Mouse (Mus musculus) hindbrain, embryonic 10.5 days (tissue): Measurements from ENCODE around the gene Gm30191. TPM values are rescaled to one million over a fixed set of nuclear protein-coding genes. Genes with fewer than 3 reads are reported as not detected.

Source experiments
- DNase-seq: peaks from one replicate; pipeline ENCODE4 v3.0.0-alpha.2; 2017; ENCODE audit warnings: low spot score
- H3K27ac ChIP-seq: fragments of 300-500 bp; sonication (generic); 2 replicates; pipeline ENCODE4 v1.5.1; 2016; ENCODE audit warnings: mild to moderate bottlenecking, moderate library complexity
- H3K27me3 ChIP-seq: fragments of 300-500 bp; sonication (generic); 2 replicates; pipeline ENCODE4 v1.6.1; 2016; ENCODE audit warnings: mild to moderate bottlenecking; ENCODE audit not compliant: poor library complexity, insufficient read depth, severe bottlenecking
- H3K36me3 ChIP-seq: fragments of 300-500 bp; sonication (generic); 2 replicates; pipeline ENCODE4 v1.6.1; 2016; ENCODE audit warnings: mild to moderate bottlenecking, moderate library complexity
- H3K4me1 ChIP-seq: fragments of 300-500 bp; sonication (generic); replicated peaks from 2 replicates; pipeline ENCODE4 v1.6.1; 2016; ENCODE audit warnings: mild to moderate bottlenecking
- H3K4me3 ChIP-seq: fragments of 300-500 bp; sonication (generic); 2 replicates; pipeline ENCODE4 v1.5.1; 2016; ENCODE audit warnings: mild to moderate bottlenecking, moderate library complexity
- H3K9me3 ChIP-seq: fragments of 300-500 bp; sonication (generic); 2 replicates; pipeline ENCODE4 v1.6.1; 2016; ENCODE audit warnings: mild to moderate bottlenecking, moderate library complexity
- WGBS: fragments of 180-500 bp; shearing (Covaris S2); methylation state at CpG from one replicate; pipeline ENCODE4 v1.1.7; 2016; 5-methylcytosine and 5-hydroxymethylcytosine counted together
- polyA plus RNA-seq: library from polyadenylated mRNA; unstranded; fragments of >200 nt; fragmentation: Nextera tagmentation; extraction: Ambion mirVana; gene quantifications from 2 replicates; pipeline ENCODE4 v1.2.1, GENCODE M21; 2016

The Gm30191 gene
- not detected in 2 replicates for polyA plus RNA-seq

DNA sequence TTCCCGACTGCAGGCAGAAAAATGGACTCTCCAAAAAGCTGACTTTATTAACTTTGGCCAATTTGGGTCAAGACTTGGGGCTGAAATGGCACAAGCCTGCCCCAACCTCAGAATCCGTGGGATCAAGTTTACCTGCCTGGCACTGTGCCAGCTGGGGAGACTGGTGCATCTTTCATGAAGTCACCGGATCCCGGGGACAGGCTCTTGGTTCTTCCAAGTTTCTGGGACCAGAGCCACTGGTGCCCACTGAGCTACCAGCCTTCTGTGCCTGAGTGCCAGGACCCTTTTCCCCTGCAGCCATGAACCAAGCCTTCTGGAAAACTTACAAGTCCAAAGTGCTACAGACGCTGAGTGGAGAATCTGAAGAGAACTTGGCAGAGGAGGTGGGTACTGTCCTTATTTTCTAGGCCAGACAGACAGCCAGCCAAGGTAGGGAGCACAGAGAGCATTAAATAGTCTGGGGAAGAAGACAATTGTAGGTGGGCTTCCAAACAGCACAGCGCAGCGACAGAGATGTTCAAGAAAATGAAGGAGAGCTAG lies at the start of gene Gm30191:
Gene Gm30191 (plus strand): TSS at position 217 of the 540 bp plus-strand sequence.
- Histone ChIP-seq H3K36me3 (peaks cover 10% of the 10 kb centered on the region), H3K9me3 (no peaks in the 10 kb centered on the region), H3K27ac (peak within 1 kb of the TSS; percentile 89), H3K4me1 (peaks cover 80% of the 10 kb centered on the region), H3K4me3 (peak within 1 kb of the TSS; percentile 93), H3K27me3 (peaks cover 59% of the 10 kb centered on the region)
- 72% methylated on average over 7 of the region's 7 CpGs for WGBS
- DNase-seq, result no peak

DNA sequence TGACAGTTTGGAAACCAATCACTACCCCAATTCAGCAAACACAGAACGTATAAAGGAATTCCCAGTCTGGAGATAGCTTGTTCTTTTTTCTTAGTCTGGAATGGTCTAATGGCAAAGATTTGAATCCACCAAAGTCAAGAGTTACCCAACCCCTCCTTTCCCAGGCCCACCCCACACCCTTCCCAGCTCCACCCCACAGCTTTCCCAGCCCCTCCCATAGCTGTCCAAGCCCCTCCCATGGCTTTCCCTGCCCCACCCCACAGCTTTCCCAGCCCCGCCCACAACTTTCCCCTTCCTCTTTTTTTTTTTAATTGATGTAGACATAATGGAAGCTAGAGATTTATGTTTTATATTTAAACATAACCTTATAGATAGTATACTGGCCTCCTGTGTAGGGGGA lies 47.4 kb upstream of the Gm30191 start:
- Histone ChIP-seq H3K27ac (no peak overlapping the region), H3K4me3 (no peak overlapping the region), H3K27me3 (no peaks in the 10 kb centered on the region), H3K4me1 (no peaks in the 10 kb centered on the region), H3K9me3 (no peaks in the 10 kb centered on the region), H3K36me3 (no peaks in the 10 kb centered on the region)
- no peak for DNase-seq
- WGBS, result 78% methylated on average over 2 of the region's 2 CpGs

DNA sequence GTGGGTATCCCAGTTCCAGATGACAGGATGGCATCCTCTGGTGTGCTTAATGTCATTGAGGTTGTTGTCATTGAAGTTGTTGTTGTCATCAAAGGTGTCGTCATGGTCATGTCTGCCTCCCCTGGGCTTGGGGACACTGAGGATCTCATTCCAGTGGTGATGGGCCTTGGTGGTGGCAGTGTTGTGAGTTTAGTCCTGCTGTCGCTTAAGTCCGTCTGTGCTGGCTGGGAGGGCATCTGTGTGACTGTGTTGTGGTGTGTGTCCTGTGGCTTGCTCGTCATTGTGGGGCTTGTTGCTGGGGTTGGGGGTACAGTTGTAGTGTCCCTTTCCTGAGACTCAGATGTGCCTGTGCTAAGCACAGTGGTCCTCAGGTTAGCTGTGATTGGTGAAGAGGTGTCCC lies 43.8 kb upstream of the Gm30191 start, which contains the start of gene Gm7534:
Gene Gm7534 (minus strand): TSS at position 101 of the 400 bp plus-strand sequence.
- no peaks in the 10 kb centered on the region for H3K9me3 ChIP-seq
- WGBS, result 91% methylated on average over 4 of the region's 4 CpGs
- no peak within 1 kb of the TSS for H3K4me3 ChIP-seq
- H3K4me1 ChIP-seq, result peaks cover 7% of the 10 kb centered on the region; the same call in 1 of the 2 replicates
- H3K27ac ChIP-seq, result no peak within 1 kb of the TSS
- no peaks in the 10 kb centered on the region for H3K36me3 ChIP-seq
- DNase-seq, result no peak
- H3K27me3 ChIP-seq, result no peaks in the 10 kb centered on the region

DNA sequence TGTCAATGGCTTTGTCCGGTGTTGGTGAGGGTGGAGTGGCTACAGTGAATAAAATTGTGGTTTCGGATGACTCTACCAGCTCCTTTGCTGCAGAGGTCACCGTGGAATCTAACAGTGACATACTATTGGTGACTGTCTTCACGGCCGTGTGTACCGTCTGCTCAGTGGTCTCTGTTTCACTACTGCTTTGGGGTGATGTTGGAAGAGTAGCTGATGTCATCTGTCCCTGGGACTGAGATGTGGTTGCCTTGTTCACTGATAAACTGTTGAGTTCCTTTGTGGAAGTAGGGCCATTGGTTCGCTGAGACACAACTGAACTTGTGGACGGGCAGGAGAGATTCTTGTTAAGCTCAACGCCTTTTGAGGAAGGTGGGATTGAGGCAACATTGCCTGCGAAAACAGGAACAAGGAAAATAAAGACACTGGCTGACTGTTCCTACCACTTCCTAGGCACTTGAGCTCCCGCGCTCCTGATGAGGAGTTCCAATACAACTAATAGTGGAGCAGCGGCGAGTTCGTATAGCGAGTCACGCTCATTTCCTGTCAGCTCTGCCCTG lies 43.3 kb upstream of the Gm30191 start:
- no peaks in the 10 kb centered on the region for H3K9me3 ChIP-seq
- no peak overlapping the region for H3K27ac ChIP-seq
- peaks cover 1% of the 10 kb centered on the region; the same call in 1 of the 2 replicates for H3K27me3 ChIP-seq
- no peak for DNase-seq
- H3K36me3 ChIP-seq, result no peaks in the 10 kb centered on the region
- no peak overlapping the region for H3K4me3 ChIP-seq
- H3K4me1 ChIP-seq, result peaks cover 7% of the 10 kb centered on the region; the same call in 1 of the 2 replicates
- WGBS, result 89% methylated on average over 17 of the region's 17 CpGs

DNA sequence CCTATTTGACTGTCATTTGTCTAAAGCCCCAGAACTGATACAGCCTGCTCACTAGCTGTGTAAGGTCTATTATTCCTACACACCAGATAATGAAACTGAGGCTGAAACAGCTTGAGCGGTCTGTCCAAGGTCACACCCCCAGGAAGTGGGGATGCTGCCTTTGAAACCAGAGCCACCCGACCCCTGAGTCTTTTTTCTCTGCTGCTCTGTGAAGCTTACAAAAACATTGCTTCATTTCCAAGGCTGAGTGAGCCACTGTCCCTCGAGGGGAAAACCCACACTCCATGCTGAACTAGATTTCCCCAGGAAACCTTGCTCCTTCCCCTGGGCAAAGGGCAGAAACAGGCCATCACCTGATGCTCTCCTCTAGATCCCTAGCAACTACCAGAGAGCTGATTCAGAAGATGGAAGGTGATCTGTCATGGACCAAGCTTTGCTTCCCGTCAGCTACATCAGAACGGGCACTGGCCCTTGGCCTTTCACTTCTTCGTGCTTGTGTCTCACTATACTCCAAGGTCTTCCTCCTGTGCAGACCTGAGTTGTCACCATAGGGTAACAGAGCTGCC lies 40.2 kb upstream of the Gm30191 start:
- Histone ChIP-seq H3K36me3 (no peaks in the 10 kb centered on the region), H3K9me3 (no peaks in the 10 kb centered on the region), H3K4me3 (no peak overlapping the region), H3K27ac (no peak overlapping the region), H3K4me1 (peaks cover 7% of the 10 kb centered on the region; the same call in 1 of the 2 replicates), H3K27me3 (peaks cover 6% of the 10 kb centered on the region; the same call in 1 of the 2 replicates)
- DNase-seq, result no peak
- WGBS, result 55% methylated on average over 6 of the region's 6 CpGs

DNA sequence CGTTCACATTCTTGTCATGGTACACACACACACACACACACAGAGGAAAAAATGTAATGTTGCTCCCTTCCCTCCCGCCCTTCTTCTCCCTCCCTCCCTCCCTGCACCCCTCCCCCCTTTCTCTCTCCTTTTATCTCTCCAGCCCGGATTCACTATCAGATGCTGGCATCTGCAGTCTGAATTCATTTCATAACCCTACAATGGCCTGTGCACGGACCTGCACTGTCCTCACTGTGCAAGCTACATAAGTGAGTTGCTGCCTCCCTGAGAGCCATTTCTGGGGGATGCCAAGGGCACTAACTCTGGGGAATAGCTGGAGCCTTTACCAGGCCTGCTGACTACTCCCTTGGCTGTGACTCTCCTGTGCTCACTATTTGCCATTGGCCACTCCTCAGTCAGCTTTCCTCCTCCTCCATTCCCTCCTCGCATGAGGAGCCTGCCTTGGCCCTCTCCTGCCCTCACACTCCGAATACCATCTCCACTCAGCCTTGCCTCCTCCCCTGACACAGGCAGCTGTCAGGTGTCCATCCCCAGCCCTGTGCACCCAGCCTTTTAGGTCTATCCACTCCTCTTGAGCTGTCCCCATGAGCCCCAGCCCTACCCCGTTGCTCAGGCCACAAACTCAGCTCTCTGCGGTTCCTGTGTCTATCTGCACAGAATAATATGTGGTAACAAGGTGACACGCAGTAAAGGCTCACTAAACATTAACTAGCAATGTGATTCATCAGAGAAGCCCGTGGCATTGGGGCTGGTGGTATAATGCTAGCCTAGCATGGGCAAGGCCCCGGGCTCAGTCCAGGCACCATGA lies 23.7 kb upstream of the Gm30191 start:
- WGBS, result 71% methylated on average over 11 of the region's 11 CpGs
- H3K4me1 ChIP-seq, result peaks cover 5% of the 10 kb centered on the region; the same call in 1 of the 2 replicates
- no peak for DNase-seq

DNA sequence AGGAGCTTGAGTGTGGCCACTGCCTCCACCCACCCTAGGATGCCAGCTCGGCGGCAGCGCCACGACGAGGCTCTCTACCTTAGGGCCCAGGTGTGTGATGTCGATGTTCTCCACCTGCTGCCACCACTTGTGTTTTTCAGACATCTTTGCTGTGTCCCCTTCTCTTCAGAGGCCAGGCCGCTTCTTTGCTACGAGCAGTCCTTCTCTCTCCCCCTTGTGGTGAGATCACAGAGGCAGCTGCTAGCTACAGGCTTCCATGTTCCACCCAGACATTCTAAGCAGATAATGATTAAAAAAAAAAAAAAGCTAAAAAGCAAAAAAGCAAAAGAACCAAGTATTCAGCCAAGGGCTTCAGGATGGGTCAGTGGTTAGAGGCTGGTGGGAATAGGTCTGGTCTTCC lies 19.5 kb upstream of the Gm30191 start, which contains the start of gene Catsper4:
Gene Catsper4 (minus strand): TSS at position 190 of the 400 bp plus-strand sequence.
- H3K4me3 ChIP-seq, result no peak within 1 kb of the TSS; the same call in 1 of the 2 replicates
- DNase-seq, result no peak
- no peak within 1 kb of the TSS for H3K27ac ChIP-seq
- no peaks in the 10 kb centered on the region for H3K9me3 ChIP-seq
- H3K4me1 ChIP-seq, result peaks cover 14% of the 10 kb centered on the region
- 76% methylated on average over 8 of the region's 8 CpGs for WGBS
- H3K27me3 ChIP-seq, result 0 out of 2 replicates have a peak, but pooled peaks cover 3% of the 10 kb centered on the region
- no peaks in the 10 kb centered on the region for H3K36me3 ChIP-seq

More for the DNA sequence above, 23.7 kb upstream of the Gm30191 start:
- H3K27ac ChIP-seq, result no peak overlapping the region
- no peaks in the 10 kb centered on the region for H3K27me3 ChIP-seq
- no peaks in the 10 kb centered on the region for H3K36me3 ChIP-seq
- H3K9me3 ChIP-seq, result no peaks in the 10 kb centered on the region
- H3K4me3 ChIP-seq, result no peak overlapping the region

DNA sequence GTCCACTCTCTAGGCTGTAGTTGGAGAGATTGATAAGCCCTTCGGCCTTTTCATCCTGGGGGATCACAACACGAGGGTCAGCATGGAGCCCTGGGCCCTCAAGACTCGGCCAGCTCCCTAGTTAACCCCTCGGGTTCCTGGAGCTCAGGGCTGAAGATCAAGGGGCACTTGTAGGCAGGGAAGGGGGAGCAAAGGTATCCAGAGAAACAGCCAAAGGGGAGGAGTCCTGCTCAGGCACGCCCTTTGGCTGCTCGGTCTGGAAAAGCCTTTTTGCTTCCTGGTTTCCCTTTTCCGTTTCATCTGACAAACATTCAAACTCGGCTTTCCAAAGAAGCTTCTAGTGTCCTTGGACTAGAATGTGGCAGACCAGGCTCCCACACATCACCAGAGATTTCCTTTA lies 16.3 kb upstream of the Gm30191 start:
- Histone ChIP-seq H3K36me3 (no peaks in the 10 kb centered on the region), H3K4me3 (no peak overlapping the region), H3K4me1 (peaks cover 14% of the 10 kb centered on the region), H3K27ac (no peak overlapping the region), H3K9me3 (no peaks in the 10 kb centered on the region), H3K27me3 (peaks cover 10% of the 10 kb centered on the region)
- DNase-seq, result no peak
- WGBS, result 50% methylated on average over 8 of the region's 8 CpGs

DNA sequence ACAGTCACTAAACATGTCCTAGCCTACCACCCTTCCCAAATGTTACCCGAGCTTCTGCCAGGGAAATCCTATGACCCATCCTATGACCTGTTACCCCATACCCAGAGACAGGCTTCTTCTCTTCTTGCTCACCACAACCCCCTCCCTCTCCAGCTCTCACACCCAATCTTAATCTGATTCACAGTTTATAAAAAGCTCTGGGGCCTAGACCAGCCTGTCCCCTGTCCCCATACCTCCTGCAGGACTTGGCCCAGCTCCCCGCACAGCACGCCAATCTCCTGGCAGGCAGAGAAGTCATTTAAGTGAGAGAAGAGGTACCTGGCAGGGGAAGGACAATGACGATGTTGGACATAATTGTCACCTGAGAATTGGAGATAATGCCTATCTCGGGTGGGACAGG lies 11.9 kb upstream of the Gm30191 start:
- no peaks in the 10 kb centered on the region for H3K36me3 ChIP-seq
- H3K9me3 ChIP-seq, result no peaks in the 10 kb centered on the region
- H3K4me3 ChIP-seq, result no peak overlapping the region
- H3K4me1 ChIP-seq, result peaks cover 19% of the 10 kb centered on the region
- DNase-seq, result no peak
- no peak overlapping the region for H3K27ac ChIP-seq
- 80% methylated on average over 5 of the region's 5 CpGs for WGBS
- H3K27me3 ChIP-seq, result peaks cover 43% of the 10 kb centered on the region

DNA sequence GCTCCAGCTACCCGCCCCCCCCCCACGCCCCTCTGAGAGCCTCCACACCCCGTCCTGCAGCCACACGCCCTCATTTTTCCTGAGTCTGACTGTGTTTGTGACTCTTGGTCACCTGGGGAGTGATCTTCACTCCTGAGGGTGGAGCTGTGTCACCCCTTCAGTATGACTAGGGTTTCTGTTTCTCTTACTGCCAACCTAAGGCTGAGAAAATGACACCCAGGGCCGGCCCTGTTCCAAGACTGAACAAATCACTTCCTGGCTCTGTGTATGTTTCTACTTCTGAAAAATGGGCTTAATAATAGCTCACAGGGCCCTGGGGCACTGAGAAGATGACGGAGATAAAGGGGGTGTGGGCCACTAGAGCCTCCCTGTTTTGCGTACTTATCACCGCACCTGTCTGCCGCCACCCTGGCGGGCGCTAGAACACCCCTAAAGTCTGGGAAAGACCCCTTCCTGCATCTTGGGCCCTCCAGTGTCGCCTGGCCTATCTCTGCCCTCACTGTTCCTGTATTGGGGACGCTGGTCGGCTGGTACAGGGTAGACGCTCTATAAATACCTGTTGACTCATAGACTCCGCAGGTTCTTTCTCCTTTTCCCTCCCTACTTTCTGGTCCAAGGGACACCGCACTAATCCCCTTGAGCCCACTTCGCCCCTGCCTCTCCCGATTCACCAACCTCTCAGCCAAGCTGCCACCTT lies 9.0 kb upstream of the Gm30191 start:
- Histone ChIP-seq H3K4me1 (peaks cover 19% of the 10 kb centered on the region), H3K4me3 (peak overlapping the region; percentile 25), H3K27me3 (peaks cover 42% of the 10 kb centered on the region), H3K9me3 (no peaks in the 10 kb centered on the region), H3K36me3 (no peaks in the 10 kb centered on the region), H3K27ac (no peak overlapping the region)
- no peak for DNase-seq
- 21% methylated on average over 19 of the region's 19 CpGs for WGBS

DNA sequence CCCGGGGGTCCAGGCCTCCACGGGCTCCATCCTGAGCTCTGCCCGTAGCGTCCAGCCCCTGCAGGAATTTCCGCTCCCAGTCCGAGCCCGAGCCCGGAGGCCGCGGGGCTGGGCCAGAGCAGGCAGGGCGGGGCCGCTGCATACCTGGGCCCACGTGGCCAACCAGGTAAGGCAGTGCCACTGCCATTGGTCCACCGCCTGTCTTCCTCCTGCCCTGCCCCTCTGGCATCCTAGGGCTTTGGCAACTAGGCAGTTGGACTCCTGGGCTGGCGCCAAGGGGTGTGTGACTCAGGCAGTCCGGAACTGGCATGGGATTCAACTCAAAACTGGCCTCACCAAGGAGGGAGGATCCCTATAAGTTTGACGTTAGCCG lies 8.5 kb upstream of the Gm30191 start, which contains the start of gene Cnksr1:
Gene Cnksr1 (minus strand): TSS at position 121 of the 373 bp plus-strand sequence.
- H3K27ac ChIP-seq, result no peak within 1 kb of the TSS
- H3K36me3 ChIP-seq, result peaks cover under 1% of the 10 kb centered on the region
- peak; percentile 13 for DNase-seq
- peaks cover 19% of the 10 kb centered on the region for H3K4me1 ChIP-seq
- 3% methylated on average over 18 of the region's 18 CpGs for WGBS
- no peaks in the 10 kb centered on the region for H3K9me3 ChIP-seq
- H3K27me3 ChIP-seq, result peaks cover 42% of the 10 kb centered on the region
- H3K4me3 ChIP-seq, result peak within 1 kb of the TSS; percentile 25

DNA sequence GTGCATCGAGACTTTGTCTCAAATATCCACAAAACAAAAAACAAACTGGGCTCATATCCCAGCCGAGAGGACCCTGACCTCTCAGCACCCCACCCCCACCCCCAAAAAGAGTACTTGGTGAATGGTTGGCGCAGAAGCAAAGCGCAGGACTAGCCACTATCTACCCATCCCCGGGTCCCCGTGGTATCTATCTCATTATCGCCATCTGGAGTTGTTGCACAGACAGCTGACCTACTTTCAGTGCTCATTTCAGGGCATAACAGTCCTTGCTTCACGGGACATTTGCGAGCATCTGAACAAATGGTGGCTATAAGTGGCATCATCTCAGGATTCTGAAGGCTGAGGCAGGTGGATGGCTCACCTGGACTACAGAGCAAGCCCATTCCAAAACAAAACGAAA lies 8.0 kb upstream of the Gm30191 start:
- H3K9me3 ChIP-seq, result no peaks in the 10 kb centered on the region

More for the DNA sequence above, 8.0 kb upstream of the Gm30191 start:
- WGBS, result 18% methylated on average over 10 of the region's 10 CpGs
- H3K36me3 ChIP-seq, result peaks cover 5% of the 10 kb centered on the region
- peaks cover 40% of the 10 kb centered on the region for H3K27me3 ChIP-seq
- no peak overlapping the region for H3K27ac ChIP-seq
- H3K4me3 ChIP-seq, result peak overlapping the region; percentile 25
- peaks cover 22% of the 10 kb centered on the region for H3K4me1 ChIP-seq
- DNase-seq, result no peak
